Mouse (Mus musculus): ENCODE measurements at regions not wholly inside any gene's neighbourhood (a gene's known extent, or its start where the extent isn't known, plus 50 kb on each side); places are given as distances from the start of the nearest gene placed in this dataset.

- H3K36me3 ChIP-seq (replicated peaks in 1 of 2; ENCODE audit: control insufficient read depth in 1 of 2, insufficient read depth in 1 of 2, low read length in 1 of 2), result no peaks in the 10 kb centered on the region
- no peak for DNase-seq (ENCODE audit: extremely low read depth)
- dilution Hi-C loops (cut with MboI; ENCODE audit: extremely low pct_ligation_motif_present, extremely low pct_unique_long_range_greater_than_20kb, low sequenced_read_pairs), result no loop called here
- H3K4me1 ChIP-seq (ENCODE audit: control insufficient read depth in 1 of 2, insufficient read depth in 2 of 2), result no peaks in the 10 kb centered on the region
- H3K4me3 ChIP-seq (replicated peaks in 1 of 3; ENCODE audit: low read depth in 2 of 3, low read length in 2 of 3, poor library complexity in 1 of 3), result no peak overlapping the region
- no peaks in the 10 kb centered on the region for H3K27me3 ChIP-seq (replicated peaks)
- H3K4me2 ChIP-seq (ENCODE audit: insufficient read depth, low read depth, poor library complexity, severe bottlenecking), result no peak overlapping the region
- H3K27ac ChIP-seq (ENCODE audit: insufficient read depth, low read depth), result no peak overlapping the region
- no peak overlapping the region for H3K9ac ChIP-seq (ENCODE audit: insufficient read depth, low read depth)
- in situ Hi-C loops (cut with MboI; ENCODE audit: low pct_ligation_motif_present, low pct_unique_long_range_greater_than_20kb, low sequenced_read_pairs), result no loop called here
- no peaks in the 10 kb centered on the region for H3K9me3 ChIP-seq (replicated peaks; ENCODE audit: low read length)
- TF ChIP-seq E2F4 (IDR thresholded peaks at IDR 0.05; ENCODE audit: insufficient replicate concordance, low read depth, low read length) (no peak), MEF2A (IDR thresholded peaks at IDR 0.05; ENCODE audit: borderline replicate concordance, low read depth, low read length) (no peak), IRF4 (IDR thresholded peaks at IDR 0.05; ENCODE audit: low read depth, low read length) (no peak), CTCF (conservative IDR thresholded peaks at IDR 0.05 in 1 of 2, IDR thresholded peaks at IDR 0.05 in 1 of 2; ENCODE audit: low read depth in 2 of 2, low read length in 2 of 2) (no peak), RAD21 (IDR thresholded peaks at IDR 0.05; ENCODE audit: low read depth, low read length) (no peak), CHD1 (IDR thresholded peaks at IDR 0.05; ENCODE audit: low read depth, low read length) (no peak), PAX5 (IDR thresholded peaks at IDR 0.05; ENCODE audit: low read length) (no peak), MAFK (IDR thresholded peaks at IDR 0.05; ENCODE audit: insufficient replicate concordance, low read length) (no peak), CHD2 (IDR thresholded peaks at IDR 0.05; ENCODE audit: low read length) (no peak), ZMIZ1 (IDR thresholded peaks at IDR 0.05; ENCODE audit: low read depth, low read length) (no peak), MAZ (IDR thresholded peaks at IDR 0.05; ENCODE audit: low read depth, low read length) (no peak), GABPA (IDR thresholded peaks at IDR 0.05; ENCODE audit: insufficient replicate concordance, low read depth, low read length) (no peak), JUN (IDR thresholded peaks at IDR 0.05; ENCODE audit: insufficient read depth, low read depth, low read length) (no peak), RCOR1 (conservative IDR thresholded peaks at IDR 0.05; ENCODE audit: low read depth, low read length) (no peak)
- no peaks in the 10 kb centered on the region for H3K79me2 ChIP-seq (replicated peaks; ENCODE audit: control insufficient read depth, extremely low read depth, insufficient read depth, poor library complexity, severe bottlenecking)
These were observed 93.3 kb downstream of the Atxn7l3b start for GRCm38 (mm10) chr10:112835508-112835907.

GRCm38 (mm10) chr10:112810181-112810580, 118.6 kb downstream of the Atxn7l3b start:
- in situ Hi-C loops (cut with MboI; ENCODE audit: low pct_ligation_motif_present, low pct_unique_long_range_greater_than_20kb, low sequenced_read_pairs), result no loop called here
- dilution Hi-C loops (cut with MboI; ENCODE audit: extremely low pct_ligation_motif_present, extremely low pct_unique_long_range_greater_than_20kb, low sequenced_read_pairs), result no loop called here
- Histone ChIP-seq H3K27ac (ENCODE audit: insufficient read depth, low read depth) (no peak overlapping the region), H3K4me1 (ENCODE audit: control insufficient read depth in 1 of 2, insufficient read depth in 2 of 2) (no peaks in the 10 kb centered on the region), H3K4me3 (replicated peaks in 1 of 3; ENCODE audit: low read depth in 2 of 3, low read length in 2 of 3, poor library complexity in 1 of 3) (no peak overlapping the region), H3K9me3 (replicated peaks; ENCODE audit: low read length) (no peaks in the 10 kb centered on the region), H3K9ac (ENCODE audit: insufficient read depth, low read depth) (no peak overlapping the region), H3K79me2 (replicated peaks; ENCODE audit: control insufficient read depth, extremely low read depth, insufficient read depth, poor library complexity, severe bottlenecking) (no peaks in the 10 kb centered on the region), H3K36me3 (replicated peaks in 1 of 2; ENCODE audit: control insufficient read depth in 1 of 2, insufficient read depth in 1 of 2, low read length in 1 of 2) (no peaks in the 10 kb centered on the region), H3K4me2 (ENCODE audit: insufficient read depth, low read depth, poor library complexity, severe bottlenecking) (no peak overlapping the region), H3K27me3 (replicated peaks) (no peaks in the 10 kb centered on the region)
- no peak for DNase-seq (ENCODE audit: extremely low read depth)
- no peak for TF ChIP-seq USF1 (IDR thresholded peaks at IDR 0.05; ENCODE audit: low read depth, low read length)
- no peak for TF ChIP-seq MEF2A (IDR thresholded peaks at IDR 0.05; ENCODE audit: borderline replicate concordance, low read depth, low read length)
- TF ChIP-seq KAT2A (IDR thresholded peaks at IDR 0.05; ENCODE audit: insufficient replicate concordance, low read length), result no peak
- TF ChIP-seq MAZ (IDR thresholded peaks at IDR 0.05; ENCODE audit: low read depth, low read length), result no peak
- TF ChIP-seq GABPA (IDR thresholded peaks at IDR 0.05; ENCODE audit: insufficient replicate concordance, low read depth, low read length), result no peak
- TF ChIP-seq USF2 (conservative IDR thresholded peaks at IDR 0.05; ENCODE audit: low read depth, low read length), result no peak
- TF ChIP-seq TCF12 (IDR thresholded peaks at IDR 0.05; ENCODE audit: low read depth, low read length), result no peak
- no peak for TF ChIP-seq NRF1 (IDR thresholded peaks at IDR 0.05; ENCODE audit: low read depth, low read length)
- no peak for TF ChIP-seq SIN3A (IDR thresholded peaks at IDR 0.05; ENCODE audit: low read length)
- TF ChIP-seq SMC3 (IDR thresholded peaks at IDR 0.05; ENCODE audit: low read depth, low read length), result no peak
- no peak for TF ChIP-seq MXI1 (IDR thresholded peaks at IDR 0.05; ENCODE audit: low read depth, low read length)
- no peak for TF ChIP-seq CHD2 (IDR thresholded peaks at IDR 0.05; ENCODE audit: low read length)
